Mouse (Mus musculus): ENCODE measurements around the gene Lsm7.

GRCm38 (mm10) chr10:80823847-80824643, 31.0 kb downstream of the Lsm7 start:
- TF ChIP-seq CTCF (IDR thresholded peaks at IDR 0.05; ENCODE audit: borderline replicate concordance, insufficient read depth, low read length) (no peak), POLR2A (IDR thresholded peaks at IDR 0.05; ENCODE audit: low read depth, low read length) (no peak)
